16 mouse cellular contexts compared by ENCODE assay signal in genomic region chr11:32911791-32912190, GRCm38 (mm10).
"Had no signal": no experiment of that assay in that cellular context is flagged by ENCODE, and none has a peak within 500 bp of the region (broad histone marks: within the 10 kb centered on the region; RNA-seq: fewer than 3 reads in every experiment).

No protein-coding gene starts in this region.

- H3K4me2 ChIP-seq: neural tube, embryonic 13.5 days; neural tube, embryonic 15.5 days; stomach, embryonic 15.5 days had no signal

- H3K4me3 ChIP-seq: neural tube, embryonic 13.5 days; neural tube, embryonic 15.5 days; stomach, embryonic 15.5 days had no signal

- DNase-seq: retina, postnatal 1 day; right cerebral cortex, adult 18-20 months; right cerebral cortex, postnatal 14 days; right cerebral cortex, postnatal 25 days; right cerebral cortex, postnatal 4 days; spleen, adult 18-20 months; thymus, adult 18-20 months; thymus, adult 2 months; thymus, postnatal 14 days; thymus, postnatal 25 days; thymus, postnatal 36 days; thymus, postnatal 4 days had no signal

- H3K27ac ChIP-seq: neural tube, embryonic 13.5 days; neural tube, embryonic 15.5 days; stomach, embryonic 15.5 days; stomach, postnatal 0 days had no signal

- H3K27me3 ChIP-seq: neural tube, embryonic 13.5 days; neural tube, embryonic 15.5 days; stomach, embryonic 15.5 days had no signal

- H3K9ac ChIP-seq: neural tube, embryonic 13.5 days; neural tube, embryonic 15.5 days; stomach, embryonic 15.5 days had no signal

- H3K9me3 ChIP-seq: neural tube, embryonic 13.5 days; neural tube, embryonic 15.5 days; stomach, embryonic 15.5 days had no signal

- H3K36me3 ChIP-seq: neural tube, embryonic 13.5 days; neural tube, embryonic 15.5 days; stomach, embryonic 15.5 days had no signal
